Mouse (Mus musculus): Measurements from ENCODE around the gene Exoc6b.

The Exoc6b gene

DNA sequence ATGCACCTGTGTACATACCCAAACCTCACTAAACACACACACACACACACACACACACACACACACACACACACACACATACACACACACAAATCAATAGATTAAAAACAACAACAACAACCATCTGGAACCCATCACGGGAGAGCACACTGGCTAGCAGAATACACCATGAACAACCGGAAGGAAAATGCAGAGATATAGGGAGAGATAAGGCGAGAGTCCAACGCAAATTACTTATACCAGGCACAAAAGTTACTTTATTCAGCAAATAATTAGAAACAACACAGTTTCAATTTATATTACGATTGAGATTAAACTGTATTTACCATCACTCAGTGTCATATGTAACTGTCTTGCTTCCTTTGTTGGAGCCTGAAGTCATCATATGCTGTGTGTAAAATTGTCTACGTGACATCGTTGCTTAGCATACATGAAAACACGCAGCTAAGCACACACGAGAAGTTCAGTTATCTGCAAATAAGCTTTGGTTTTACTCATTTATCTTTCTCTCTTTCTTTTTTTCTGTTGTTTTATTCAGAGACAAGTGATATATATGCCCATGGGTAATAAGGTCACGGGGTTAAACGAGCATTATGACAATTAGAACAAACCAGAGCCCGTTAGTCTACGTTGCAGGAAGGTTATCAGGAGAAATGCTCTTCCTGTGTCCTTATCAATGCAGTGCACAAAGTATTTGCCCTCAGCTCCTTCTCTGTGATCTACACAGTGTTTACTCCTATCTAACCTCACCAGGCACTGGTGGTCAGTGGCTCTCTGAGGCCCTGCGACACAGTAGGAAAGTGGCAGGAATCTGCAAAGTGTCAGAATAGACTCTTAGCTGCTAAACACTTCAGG, 186.4 kb downstream of the Exoc6b start:
- peak; percentile 35 for DNase-seq (ENCODE audit: low read depth)

GRCm38 (mm10) chr6:84875869-84876268, 193.4 kb downstream of the Exoc6b start:
- no peak for DNase-seq (ENCODE audit: low read depth)

- DNase-seq (ENCODE audit: low read depth): no peak
Observed at GRCm38 (mm10) chr6:84867114-84867513, 202.2 kb downstream of the Exoc6b start.

GRCm38 (mm10) chr6:84864625-84865024, 204.7 kb downstream of the Exoc6b start:
- no peak for DNase-seq (ENCODE audit: low read depth)

GRCm38 (mm10) chr6:84863816-84864375, 205.4 kb downstream of the Exoc6b start:
- DNase-seq (ENCODE audit: low read depth): no peak

DNA sequence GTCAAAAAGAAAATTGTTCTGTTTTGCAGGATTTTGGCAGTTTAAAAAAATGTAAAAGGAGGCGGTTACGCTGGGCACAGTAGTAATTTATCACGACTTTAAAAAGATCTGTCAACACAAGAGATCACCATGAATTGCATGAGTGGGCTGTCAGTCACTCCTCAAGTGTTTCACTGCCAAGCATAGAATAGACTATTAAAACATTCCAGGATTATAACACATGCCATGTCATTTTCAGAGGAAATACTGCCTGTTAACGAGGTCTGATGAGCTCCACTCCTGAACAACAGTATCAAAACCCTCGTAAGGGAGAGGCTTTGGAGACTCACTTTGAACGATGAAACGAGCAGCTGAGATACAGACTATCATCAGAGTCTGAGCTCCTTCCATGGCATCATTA, 223.6 kb downstream of the Exoc6b start:
- DNase-seq (ENCODE audit: low read depth): no peak

- DNase-seq (ENCODE audit: low read depth): no peak
Observed at GRCm38 (mm10) chr6:84841138-84841537, 228.2 kb downstream of the Exoc6b start.

GRCm38 (mm10) chr6:84807546-84807945, 261.8 kb downstream of the Exoc6b start:
- DNase-seq (ENCODE audit: low read depth): no peak

- DNase-seq (ENCODE audit: low read depth): no peak
Observed at GRCm38 (mm10) chr6:84806132-84806730, 263.1 kb downstream of the Exoc6b start.

GRCm38 (mm10) chr6:84798736-84799135, 270.6 kb downstream of the Exoc6b start:
- no peak for DNase-seq (ENCODE audit: low read depth)

DNA sequence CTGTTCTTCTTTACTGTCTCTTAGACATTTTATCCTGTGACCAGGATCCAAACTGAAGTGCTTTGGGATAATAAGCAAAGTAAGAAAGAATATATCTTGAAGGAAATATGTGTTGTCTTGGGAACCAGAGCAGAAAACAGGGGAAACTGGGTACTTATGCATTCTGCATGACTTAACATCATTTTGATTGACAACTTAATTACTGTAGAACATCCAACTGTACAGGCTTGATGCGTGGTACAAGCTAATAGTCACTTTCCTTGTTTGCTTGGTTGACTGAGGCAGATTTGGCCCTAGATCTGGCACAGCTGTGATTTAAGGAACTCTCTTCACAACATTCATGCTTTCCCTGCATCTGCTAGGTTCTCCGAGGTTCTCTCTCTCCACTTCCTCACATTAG, 285.3 kb downstream of the Exoc6b start:
- DNase-seq (ENCODE audit: low read depth): no peak

- no peak for DNase-seq (ENCODE audit: low read depth)
Observed at GRCm38 (mm10) chr6:84779987-84780386, 289.3 kb downstream of the Exoc6b start.

GRCm38 (mm10) chr6:84778970-84779369, 290.3 kb downstream of the Exoc6b start:
- DNase-seq (ENCODE audit: low read depth): no peak

GRCm38 (mm10) chr6:84775908-84776307, 293.4 kb downstream of the Exoc6b start:
- no peak for DNase-seq (ENCODE audit: low read depth)

GRCm38 (mm10) chr6:84755266-84755665, 314.0 kb downstream of the Exoc6b start:
- DNase-seq (ENCODE audit: low read depth): no peak

DNA sequence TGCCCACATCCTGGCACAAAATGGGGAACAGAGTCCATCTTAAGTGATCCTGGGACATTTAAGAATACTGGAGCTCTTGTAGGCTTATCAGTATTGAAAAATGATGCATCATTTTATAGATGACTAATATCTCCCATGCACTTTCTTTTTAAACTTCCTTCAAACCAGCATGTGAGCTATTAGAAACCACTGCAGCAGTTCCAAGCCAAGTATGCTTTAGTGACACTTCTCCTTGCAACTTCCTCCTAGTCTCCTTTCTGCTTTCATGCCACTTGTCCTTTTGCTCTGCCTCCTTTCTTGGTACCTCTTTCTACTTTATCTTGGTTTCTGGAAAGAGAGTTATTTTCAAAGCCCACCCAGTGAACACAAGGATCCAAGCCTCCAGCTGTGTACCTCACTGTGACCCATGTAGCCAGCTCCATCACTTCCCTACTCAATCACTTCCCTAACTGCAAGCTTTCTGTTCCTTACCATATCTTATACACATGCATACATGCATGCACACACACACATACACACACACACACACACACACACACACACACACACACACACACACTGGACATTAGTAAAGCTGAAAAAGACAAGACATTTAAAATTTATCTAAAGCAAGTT, 316.4 kb downstream of the Exoc6b start:
- DNase-seq (ENCODE audit: low read depth): no peak

- no peak for DNase-seq (ENCODE audit: low read depth)
Observed at GRCm38 (mm10) chr6:84751409-84751808, 317.9 kb downstream of the Exoc6b start.

GRCm38 (mm10) chr6:84746847-84747395, 322.4 kb downstream of the Exoc6b start:
- no peak for DNase-seq (ENCODE audit: low read depth)

DNA sequence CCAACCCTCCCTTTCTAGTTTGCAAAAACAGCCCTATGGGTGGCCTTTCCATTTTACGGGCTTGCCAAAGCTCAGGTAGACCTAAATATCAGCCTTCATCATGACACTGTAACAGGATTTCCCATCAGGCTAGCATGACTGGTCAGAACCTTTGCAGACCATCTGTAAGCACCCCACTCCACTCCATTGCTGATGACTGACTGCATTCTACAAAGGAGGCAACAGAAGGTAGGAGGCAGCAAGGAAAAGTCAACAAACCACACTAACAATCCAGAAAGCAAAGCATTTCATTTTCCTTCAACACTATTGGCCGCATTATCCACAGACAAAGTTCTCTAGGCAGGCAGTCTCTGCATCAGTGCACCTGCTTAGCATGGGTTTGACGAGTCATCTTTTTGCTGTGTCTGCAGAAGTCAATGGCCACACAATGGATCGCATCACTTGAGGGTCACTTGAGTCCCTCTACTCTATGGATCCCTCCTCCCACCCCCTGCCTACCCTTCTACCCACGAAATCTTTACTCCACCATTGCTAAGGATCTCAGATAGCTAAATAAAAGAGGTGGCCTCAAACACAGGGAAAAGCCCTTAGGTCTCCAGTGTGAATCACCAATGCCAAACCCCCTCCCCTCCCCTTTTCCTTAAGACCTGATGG, 323.0 kb downstream of the Exoc6b start:
- no peak for DNase-seq (ENCODE audit: low read depth)

DNA sequence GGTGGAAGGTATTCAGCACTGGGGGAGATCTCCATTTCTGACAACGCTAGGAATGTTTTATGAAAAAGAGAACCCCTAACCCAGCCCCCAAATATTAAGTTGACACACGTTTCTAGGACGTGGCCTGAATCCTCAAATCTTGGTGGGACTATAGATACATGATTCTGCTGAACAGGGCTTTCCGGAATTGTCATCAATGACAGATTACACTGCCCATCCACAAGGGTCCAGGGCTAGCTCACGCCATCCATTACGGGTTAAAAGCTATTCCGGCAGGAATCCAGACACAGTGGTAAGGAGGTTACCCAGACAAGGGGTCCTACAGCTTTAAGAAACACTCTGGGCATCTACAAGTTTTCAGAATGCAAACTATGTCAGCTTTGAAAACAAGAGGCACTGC, 323.7 kb downstream of the Exoc6b start:
- DNase-seq (ENCODE audit: low read depth): no peak

DNA sequence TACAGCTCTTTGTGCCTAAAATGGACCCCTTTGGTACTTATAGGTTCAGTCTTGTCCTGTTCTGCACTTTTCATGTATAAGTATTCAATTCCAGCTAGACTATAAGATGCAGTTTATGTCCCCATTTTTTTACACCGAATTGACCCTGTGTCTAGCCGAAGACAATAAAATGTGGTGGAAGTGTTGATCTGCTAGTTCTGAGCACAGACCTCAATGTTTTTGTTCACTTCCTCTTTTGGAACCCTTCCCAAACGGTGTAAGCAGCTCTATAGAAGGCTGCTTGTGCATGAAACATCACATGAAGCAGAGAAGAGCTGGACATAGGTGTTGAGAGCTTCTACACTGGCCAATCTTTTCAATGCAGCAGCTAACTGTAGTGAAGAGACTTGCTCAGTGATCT, 327.1 kb downstream of the Exoc6b start:
- no peak for DNase-seq (ENCODE audit: low read depth)

DNA sequence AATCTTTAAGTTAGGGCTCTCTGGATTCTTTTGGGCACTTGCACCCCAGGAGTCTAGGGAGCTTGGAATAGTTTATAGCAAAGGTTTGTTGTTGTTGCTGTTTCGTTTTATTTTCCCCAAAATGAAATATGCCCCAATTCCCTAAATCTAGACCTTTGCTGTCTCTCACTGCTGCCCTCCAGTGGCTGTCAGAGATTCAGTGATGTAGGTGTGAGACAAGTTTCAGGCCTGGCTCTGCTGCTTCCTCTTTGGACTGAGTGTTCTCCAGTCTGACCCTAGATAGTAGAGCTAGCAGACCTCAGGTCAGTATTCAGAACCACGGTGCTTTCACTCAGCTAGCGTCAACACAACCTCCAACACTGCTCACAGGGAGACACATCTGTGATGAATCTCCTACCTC, 332.4 kb downstream of the Exoc6b start:
- peak; percentile 38 for DNase-seq (ENCODE audit: low read depth)
